Mouse (Mus musculus): ENCODE data around the gene Rpap3. TPM values are rescaled to one million over a fixed set of nuclear protein-coding genes. Genes with fewer than 3 reads are reported as not detected.

Gene Rpap3
- total and polyA plus RNA-seq, 3 experiments = 43.1 to 73.7 (median 69.1) TPM

DNA sequence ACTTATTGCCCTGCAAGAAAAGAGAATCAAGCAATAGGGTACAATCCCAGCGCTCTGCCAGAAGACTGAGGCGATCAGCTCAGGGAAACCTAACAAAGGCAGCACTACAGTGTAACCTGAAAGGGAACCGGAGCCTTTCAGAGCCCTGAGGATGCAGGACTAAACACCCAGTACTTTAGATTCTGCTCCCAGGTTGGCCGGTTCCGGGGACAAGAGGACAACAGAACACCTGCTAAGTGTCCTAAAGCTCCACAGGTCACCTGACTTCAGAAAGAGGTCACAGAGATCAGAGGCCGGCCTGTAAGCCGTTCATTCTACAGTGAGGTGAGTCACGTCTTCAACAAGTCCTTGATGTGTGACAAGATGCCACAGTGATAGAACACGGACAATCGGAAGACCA is 9.0 kb downstream of the Rpap3 start:
- no peaks in the 10 kb centered on the region for H3K9me3 ChIP-seq (replicated peaks; ENCODE audit: low read length)
- no peak for DNase-seq (ENCODE audit: extremely low read depth)
- H3K4me1 ChIP-seq (ENCODE audit: control insufficient read depth in 1 of 2, insufficient read depth in 2 of 2) = no peaks in the 10 kb centered on the region
- TF ChIP-seq SIN3A (IDR thresholded peaks at IDR 0.05; ENCODE audit: low read length) (no peak), JUN (IDR thresholded peaks at IDR 0.05; ENCODE audit: insufficient read depth, low read depth, low read length) (no peak), ZC3H11A (IDR thresholded peaks at IDR 0.05; ENCODE audit: low read depth, low read length) (no peak), JUND (conservative IDR thresholded peaks at IDR 0.05; ENCODE audit: low read depth, low read length) (no peak), RAD21 (IDR thresholded peaks at IDR 0.05; ENCODE audit: low read depth, low read length) (no peak), SMC3 (IDR thresholded peaks at IDR 0.05; ENCODE audit: low read depth, low read length) (no peak), NELFE (IDR thresholded peaks at IDR 0.05; ENCODE audit: low read depth, low read length) (no peak), POLR2AphosphoS2 (IDR thresholded peaks at IDR 0.05; ENCODE audit: low read depth, low read length) (no peak), CTCF (conservative IDR thresholded peaks at IDR 0.05 in 1 of 2, IDR thresholded peaks at IDR 0.05 in 1 of 2; ENCODE audit: low read depth in 2 of 2, low read length in 2 of 2) (no peak), TBP (conservative IDR thresholded peaks at IDR 0.05; ENCODE audit: low read depth, low read length) (no peak), MAFK (IDR thresholded peaks at IDR 0.05; ENCODE audit: insufficient replicate concordance, low read length) (no peak), NRF1 (IDR thresholded peaks at IDR 0.05; ENCODE audit: low read depth, low read length) (no peak), E2F4 (IDR thresholded peaks at IDR 0.05; ENCODE audit: insufficient replicate concordance, low read depth, low read length) (no peak), USF2 (conservative IDR thresholded peaks at IDR 0.05; ENCODE audit: low read depth, low read length) (no peak), ZNF384 (IDR thresholded peaks at IDR 0.05; ENCODE audit: low read depth, low read length) (no peak), CHD1 (IDR thresholded peaks at IDR 0.05; ENCODE audit: low read depth, low read length) (no peak)
- no peak overlapping the region for H3K9ac ChIP-seq (ENCODE audit: insufficient read depth, low read depth)
- dilution Hi-C loops (cut with MboI; ENCODE audit: extremely low pct_ligation_motif_present, extremely low pct_unique_long_range_greater_than_20kb, low sequenced_read_pairs) (no loop called here), in situ Hi-C loops (cut with MboI; ENCODE audit: low pct_ligation_motif_present, low pct_unique_long_range_greater_than_20kb, low sequenced_read_pairs) (no loop called here)
- no peak overlapping the region for H3K27ac ChIP-seq (ENCODE audit: insufficient read depth, low read depth)
- H3K79me2 ChIP-seq (replicated peaks; ENCODE audit: control insufficient read depth, extremely low read depth, insufficient read depth, poor library complexity, severe bottlenecking) = no peaks in the 10 kb centered on the region
- H3K4me2 ChIP-seq (ENCODE audit: insufficient read depth, low read depth, poor library complexity, severe bottlenecking) = no peak overlapping the region
- no peaks in the 10 kb centered on the region for H3K27me3 ChIP-seq (replicated peaks)
- peaks cover 78 to 97% of the 10 kb centered on the region in 2 experiments for H3K36me3 ChIP-seq (replicated peaks in 1 of 2; ENCODE audit: control insufficient read depth in 1 of 2, insufficient read depth in 1 of 2, low read length in 1 of 2)
- no peak overlapping the region for H3K4me3 ChIP-seq (replicated peaks in 1 of 3; ENCODE audit: low read depth in 2 of 3, low read length in 2 of 3, poor library complexity in 1 of 3)

DNA sequence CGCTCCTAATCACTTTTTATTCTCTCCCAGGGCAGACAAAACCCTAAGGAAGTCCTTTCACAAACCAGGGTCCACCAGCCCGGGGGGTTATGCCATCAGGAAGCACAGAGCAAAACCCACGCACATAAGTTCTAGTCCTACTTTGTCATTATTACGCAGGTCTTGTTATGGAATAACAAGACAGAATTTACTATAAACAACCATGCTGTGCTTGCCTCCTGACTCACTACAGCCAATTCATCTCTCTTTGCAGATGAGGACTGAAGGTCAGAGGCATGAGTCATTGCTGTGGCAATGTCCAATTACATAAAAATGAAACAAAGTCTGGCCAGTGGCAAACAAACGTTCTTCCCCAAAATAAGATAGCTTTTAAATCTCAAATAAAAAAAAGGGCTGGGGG is 12.2 kb downstream of the Rpap3 start:
- no peak overlapping the region for H3K4me2 ChIP-seq (ENCODE audit: insufficient read depth, low read depth, poor library complexity, severe bottlenecking)
- dilution Hi-C loops (cut with MboI; ENCODE audit: extremely low pct_ligation_motif_present, extremely low pct_unique_long_range_greater_than_20kb, low sequenced_read_pairs) = no loop called here

More for the DNA sequence above, 12.2 kb downstream of the Rpap3 start:
- no peak for DNase-seq (ENCODE audit: extremely low read depth)
- Histone ChIP-seq H3K27me3 (replicated peaks) (no peaks in the 10 kb centered on the region), H3K4me1 (ENCODE audit: control insufficient read depth in 1 of 2, insufficient read depth in 2 of 2) (no peaks in the 10 kb centered on the region), H3K79me2 (replicated peaks; ENCODE audit: control insufficient read depth, extremely low read depth, insufficient read depth, poor library complexity, severe bottlenecking) (no peaks in the 10 kb centered on the region), H3K36me3 (replicated peaks in 1 of 2; ENCODE audit: control insufficient read depth in 1 of 2, insufficient read depth in 1 of 2, low read length in 1 of 2) (peaks cover 69 to 89% of the 10 kb centered on the region in 2 experiments), H3K9me3 (replicated peaks; ENCODE audit: low read length) (no peaks in the 10 kb centered on the region), H3K27ac (ENCODE audit: insufficient read depth, low read depth) (no peak overlapping the region), H3K9ac (ENCODE audit: insufficient read depth, low read depth) (no peak overlapping the region), H3K4me3 (replicated peaks in 1 of 3; ENCODE audit: low read depth in 2 of 3, low read length in 2 of 3, poor library complexity in 1 of 3) (no peak overlapping the region)
- TF ChIP-seq ELF1 (IDR thresholded peaks at IDR 0.05; ENCODE audit: low read depth, low read length) (no peak), ZKSCAN1 (IDR thresholded peaks at IDR 0.05; ENCODE audit: borderline replicate concordance, low read depth, low read length) (no peak), GABPA (IDR thresholded peaks at IDR 0.05; ENCODE audit: insufficient replicate concordance, low read depth, low read length) (no peak), SMC3 (IDR thresholded peaks at IDR 0.05; ENCODE audit: low read depth, low read length) (no peak), USF1 (IDR thresholded peaks at IDR 0.05; ENCODE audit: low read depth, low read length) (no peak), ZNF384 (IDR thresholded peaks at IDR 0.05; ENCODE audit: low read depth, low read length) (no peak)
- in situ Hi-C loops (cut with MboI; ENCODE audit: low pct_ligation_motif_present, low pct_unique_long_range_greater_than_20kb, low sequenced_read_pairs) = no loop called here
